Mouse (Mus musculus) activated CD4-positive, CD25-positive, alpha-beta regulatory T cell (primary cell): ENCODE measurements around the gene Zswim8. TPM values are rescaled to one million over a fixed set of nuclear protein-coding genes. Genes with fewer than 3 reads are reported as not detected.

Source experiments
- polyA plus RNA-seq, 2 experiments: library from polyadenylated mRNA; unstranded; fragments of 100-300 nt; shearing (Covaris generic); gene quantifications; one replicate each; pipeline ENCODE4 v1.2.1; 2017

The Zswim8 gene
- 10 to 100 TPM; 35.8 to 56.8 TPM for polyA plus RNA-seq

DNA sequence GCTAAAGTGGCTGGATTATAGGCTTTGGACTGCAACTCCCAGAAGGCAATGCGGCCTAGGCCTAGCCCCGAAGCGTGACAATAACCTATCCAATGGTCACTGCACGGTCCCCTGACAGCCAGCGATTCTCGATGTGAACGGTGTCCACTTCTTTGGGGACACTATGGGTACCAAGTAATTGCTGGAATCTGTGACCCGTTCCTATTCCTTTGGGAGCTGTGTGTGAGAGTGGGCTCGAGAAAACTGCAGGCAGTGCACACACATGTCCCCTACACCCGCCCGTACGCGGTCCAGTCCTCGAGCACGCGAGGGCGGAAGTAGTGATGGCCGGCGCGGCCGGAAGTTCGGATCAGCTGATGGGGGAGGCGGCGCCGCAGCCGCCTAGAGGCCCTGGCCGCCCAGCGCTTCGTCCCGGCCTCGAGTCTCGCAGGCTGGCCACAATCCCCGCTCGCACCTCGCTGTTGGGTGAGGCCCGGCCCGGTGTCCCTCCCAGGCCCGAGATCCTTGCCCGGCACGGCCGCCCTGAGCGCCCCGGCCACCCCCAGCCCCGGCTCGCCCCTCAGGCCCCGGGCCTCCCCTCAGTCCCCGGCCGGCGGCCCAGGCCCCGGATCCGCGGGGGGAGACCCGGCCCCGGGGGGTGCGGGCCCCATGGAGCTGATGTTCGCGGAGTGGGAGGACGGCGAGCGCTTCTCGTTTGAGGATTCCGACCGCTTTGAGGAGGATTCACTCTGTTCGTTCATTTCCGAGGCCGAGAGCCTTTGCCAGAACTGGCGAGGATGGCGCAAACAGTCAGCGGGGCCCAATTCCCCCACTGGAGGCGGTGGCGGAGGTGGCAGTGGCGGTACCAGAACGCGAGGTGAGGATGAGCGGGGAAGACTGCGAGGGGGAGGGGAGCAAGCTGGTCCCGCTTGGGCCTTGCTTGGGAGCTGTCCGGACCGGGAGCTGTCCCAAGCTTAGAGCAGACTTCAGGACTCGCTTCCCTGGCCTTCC, at the start of gene Zswim8:
TSS of gene Zswim8 (plus strand) at position 352 of the 990 bp plus-strand sequence.

DNA sequence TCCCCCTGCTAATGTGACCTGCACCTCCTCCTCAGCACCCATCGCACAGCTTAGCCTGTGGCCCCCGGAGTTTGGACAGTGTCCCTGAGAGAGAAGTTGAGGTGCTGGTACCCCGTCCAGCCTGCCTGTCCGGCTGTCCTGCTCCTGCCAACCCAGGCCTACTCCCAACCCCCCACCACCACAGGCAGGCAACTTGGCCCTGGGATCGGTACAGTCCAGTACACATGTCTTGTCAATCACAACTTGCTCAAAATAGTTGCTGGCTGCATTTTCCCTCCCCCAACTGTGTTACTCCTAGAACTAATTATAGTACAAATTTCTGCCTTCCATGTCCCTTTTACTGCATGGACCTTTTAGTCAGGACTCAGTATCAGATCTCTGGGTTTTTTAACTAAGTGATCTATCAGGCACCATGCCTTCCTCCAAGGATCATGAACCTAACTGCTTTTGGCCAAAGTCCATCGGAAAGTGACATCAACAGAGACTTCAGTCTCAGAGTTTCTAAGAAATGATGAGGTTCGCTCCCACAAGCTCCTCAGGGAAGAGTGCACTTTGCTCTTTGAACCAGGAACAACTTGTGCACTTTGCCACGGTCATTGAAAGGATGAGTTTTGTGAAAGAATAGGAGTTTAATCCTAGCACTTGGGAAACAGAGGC, 39.1 kb upstream of the Zswim8 start, which contains the start of gene Synpo2l:
TSS of gene Synpo2l (minus strand) at position 201 of the 657 bp plus-strand sequence.

DNA sequence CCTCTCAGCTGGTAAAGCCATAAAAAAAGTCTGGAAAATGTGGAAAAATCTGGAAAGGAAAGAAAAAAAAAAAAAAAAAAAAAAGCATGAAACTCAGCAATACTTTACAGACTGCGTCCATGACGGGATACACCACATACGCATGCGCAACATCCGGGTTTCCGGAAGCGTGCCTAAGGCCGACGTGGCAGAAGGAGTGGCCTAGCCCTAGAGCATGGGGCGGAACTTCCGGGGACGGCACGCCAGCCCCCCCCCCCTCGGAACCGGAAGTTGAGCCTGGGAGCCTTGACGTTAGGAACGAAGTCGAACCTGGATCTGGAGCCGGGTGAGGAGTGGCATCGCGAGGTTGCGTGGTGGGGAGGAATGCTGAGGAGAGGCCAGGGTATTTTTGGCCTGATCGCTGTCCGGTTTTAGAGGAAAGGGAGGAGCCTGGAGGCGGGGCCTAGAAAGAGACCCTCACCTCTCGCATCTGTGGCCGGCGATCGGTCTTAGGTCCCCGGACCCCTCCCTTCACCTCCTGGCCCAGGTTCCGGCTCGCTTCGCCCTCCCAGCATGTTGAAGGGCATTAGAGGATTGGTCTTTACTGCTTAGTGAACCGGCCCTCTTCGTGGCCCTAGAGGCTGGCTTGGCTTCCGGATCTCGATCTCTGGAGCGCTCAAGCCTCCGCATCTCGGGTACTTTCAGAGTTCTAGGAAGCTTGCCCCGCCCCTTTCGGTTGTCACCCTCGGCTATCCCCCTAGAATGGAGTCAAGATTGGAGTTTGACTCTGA, 33.1 kb upstream of the Zswim8 start, which contains the start of gene Sec24c:
TSS of gene Sec24c (plus strand) at position 245 of the 770 bp plus-strand sequence.

DNA sequence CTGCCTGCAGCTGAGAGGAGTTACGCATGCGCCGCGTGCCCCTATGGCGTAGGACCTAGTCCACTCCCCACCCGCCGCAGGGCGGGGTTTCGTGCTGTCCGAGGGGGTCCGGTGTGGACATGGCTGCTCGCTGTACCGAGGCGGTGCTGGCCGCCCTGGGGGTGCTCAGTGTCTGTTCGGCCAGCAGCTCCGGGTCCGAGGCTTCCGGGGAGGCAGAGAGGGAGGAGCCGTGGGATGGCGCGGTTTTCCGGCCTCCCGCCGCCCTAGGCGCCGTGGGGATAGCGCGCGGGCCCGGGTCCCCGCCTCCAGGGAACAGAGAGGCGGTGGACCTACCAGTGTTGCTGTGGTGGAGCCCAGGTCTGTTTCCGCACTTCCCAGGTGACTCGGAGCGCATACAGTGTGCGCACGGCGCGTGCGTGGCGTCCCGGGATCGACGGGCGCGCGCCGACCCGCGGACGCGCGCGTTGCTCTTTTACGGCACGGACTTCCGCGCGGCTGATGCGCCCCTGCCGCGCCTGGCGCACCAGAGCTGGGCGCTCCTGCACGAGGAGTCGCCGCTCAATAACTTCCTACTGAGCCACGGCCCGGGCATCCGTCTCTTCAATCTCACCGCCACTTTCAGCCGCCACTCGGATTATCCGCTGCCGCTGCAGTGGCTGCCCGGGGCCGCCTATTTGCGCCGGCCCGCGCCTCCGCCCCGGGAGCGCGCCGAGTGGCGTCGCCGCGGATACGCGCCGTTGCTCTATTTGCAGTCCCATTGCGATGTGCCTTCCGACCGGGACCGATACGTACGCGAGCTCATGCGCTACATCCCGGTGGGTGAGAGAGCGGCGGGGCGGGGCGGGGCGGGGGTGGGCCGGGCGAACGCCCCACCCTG, 12.2 kb upstream of the Zswim8 start, which contains the start of gene Fut11:
TSS of gene Fut11 (plus strand) at position 85 of the 877 bp plus-strand sequence.

DNA sequence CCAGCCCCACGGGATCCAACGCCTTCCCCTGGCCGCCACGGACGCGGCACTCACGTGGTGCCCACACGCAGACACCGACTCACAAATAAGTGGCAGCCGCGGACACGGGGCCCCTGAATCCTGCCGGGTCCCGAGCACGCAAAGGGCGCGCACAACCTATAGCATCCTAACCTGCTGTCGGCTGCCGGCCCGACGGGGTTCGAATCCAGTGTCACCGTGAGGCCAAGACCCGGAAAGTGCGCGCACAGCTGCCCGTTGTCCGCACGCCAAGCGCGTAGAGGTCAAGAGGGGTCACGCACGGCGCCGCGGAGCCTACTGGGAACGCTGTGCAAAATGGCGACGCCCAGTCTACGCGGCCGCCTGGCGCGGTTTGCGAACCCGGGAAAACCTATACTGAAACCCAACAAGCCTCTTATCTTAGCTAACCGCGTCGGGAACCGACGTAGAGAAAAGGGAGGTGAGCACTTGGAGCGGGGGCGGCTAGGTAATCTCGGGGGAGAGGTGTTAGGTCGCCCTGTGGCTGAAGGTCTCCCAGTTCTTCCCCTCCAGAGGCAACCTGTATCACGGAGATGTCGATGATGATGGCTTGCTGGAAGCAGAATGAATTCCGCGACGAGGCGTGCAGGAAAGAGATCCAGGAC, 4.5 kb upstream of the Zswim8 start, which contains the start of gene Chchd1:
TSS of gene Chchd1 (plus strand) at position 266 of the 641 bp plus-strand sequence.

DNA sequence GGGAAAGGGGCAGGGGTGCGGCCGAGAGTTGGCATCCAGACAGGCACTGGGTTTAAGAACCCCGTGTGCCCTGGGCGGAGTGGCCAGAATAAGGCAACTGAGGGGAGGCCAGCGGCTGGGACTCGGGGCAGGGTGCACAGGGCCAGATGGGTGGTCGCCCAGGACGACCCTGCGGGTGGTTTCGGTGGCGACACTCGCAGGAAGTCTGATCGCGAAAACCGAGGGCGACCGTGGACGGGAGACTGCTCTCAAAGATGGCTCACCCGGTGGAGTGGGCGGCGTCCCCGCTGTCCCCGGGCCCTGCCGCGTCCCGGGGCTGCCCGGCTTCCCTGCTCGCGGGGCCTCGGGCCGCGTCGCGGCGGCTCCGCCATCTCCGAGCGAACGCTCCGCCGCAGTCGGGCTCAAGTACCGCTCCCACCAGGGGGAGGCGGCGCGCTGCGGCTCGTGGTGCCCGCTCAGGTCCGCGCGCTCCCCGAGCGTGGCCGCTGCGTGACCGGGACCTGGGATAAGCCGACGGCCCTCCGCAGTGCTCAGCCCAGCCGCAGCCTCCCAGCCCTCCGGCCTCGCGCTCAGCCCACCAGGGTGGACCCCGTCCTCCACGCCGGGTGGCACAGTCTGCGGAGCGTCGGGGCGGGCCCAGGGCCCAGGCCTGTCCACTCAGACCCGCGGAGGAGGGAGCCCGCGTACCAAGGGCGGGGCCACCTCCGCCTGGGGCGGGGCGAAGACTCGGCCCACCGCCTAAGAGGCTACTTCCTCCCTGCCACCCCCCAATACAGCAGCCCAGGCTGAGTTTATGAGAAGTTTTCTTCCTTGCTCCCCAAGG, 26.8 kb downstream of the Zswim8 start, which contains the start of gene Ndst2:
TSS of gene Ndst2 (minus strand) at position 611 of the 823 bp plus-strand sequence.

Other genes with a start within 250 kb of the Zswim8 start
- gene Anxa7, start 227.4 kb upstream of the Zswim8 start, polyA plus RNA-seq: 10 to 100 TPM; 30.9 to 43.7 TPM
- 1 to 10 TPM; 1.3 to 2.3 TPM for gene Mss51, start 210.7 kb upstream of the Zswim8 start, polyA plus RNA-seq
- gene Ppp3cb, start 161.0 kb upstream of the Zswim8 start, polyA plus RNA-seq: 10 to 100 TPM; 30.4 to 31.4 TPM
- gene Usp54, start 66.5 kb upstream of the Zswim8 start, polyA plus RNA-seq: 1 to 10 TPM; 2.5 to 2.6 TPM
- not detected for gene Myoz1, start 51.0 kb upstream of the Zswim8 start, polyA plus RNA-seq
- gene Synpo2l, start 39.2 kb upstream of the Zswim8 start, polyA plus RNA-seq: under 1 TPM in 1 of 2 experiments, not detected in 1; 0.21 TPM
- 100 to 1,000 TPM; 181 to 190 TPM for gene Sec24c, start 33.2 kb upstream of the Zswim8 start, polyA plus RNA-seq
- 10 to 100 TPM in 1 of 2 experiments, 1 to 10 TPM in 1; 9.8 to 13.7 TPM for gene Fut11, start 12.6 kb upstream of the Zswim8 start, polyA plus RNA-seq
- gene Chchd1, start 4.5 kb upstream of the Zswim8 start, polyA plus RNA-seq: 100 to 1,000 TPM; 102 to 136 TPM
- 10 to 100 TPM; 34.4 to 35.0 TPM for gene Ndst2, start 27.0 kb downstream of the Zswim8 start, polyA plus RNA-seq
- gene Camk2g, start 86.5 kb downstream of the Zswim8 start, polyA plus RNA-seq: 10 to 100 TPM in 1 of 2 experiments, 1 to 10 TPM in 1; 6.8 to 10.1 TPM
- under 1 TPM in 1 of 2 experiments, not detected in 1; 0.07 TPM for gene Plau, start 129.1 kb downstream of the Zswim8 start, polyA plus RNA-seq
- 1 to 10 TPM; 1.9 to 3.1 TPM for gene Vcl, start 221.8 kb downstream of the Zswim8 start, polyA plus RNA-seq